Mouse (Mus musculus) erythroblast, adult 5-6 weeks (primary cell): ENCODE measurements around the gene Lipc. TPM values are rescaled to one million over a fixed set of nuclear protein-coding genes. Genes with fewer than 3 reads are reported as not detected.

Experiments used
- ATAC-seq: replicated peaks from 2 replicates; pipeline ENCODE4 v1.8.0; 2016; ENCODE audit warnings: moderate number of reproducible peaks, mild to moderate bottlenecking, moderate TSS enrichment, inconsistent platforms; ENCODE audit not compliant: poor library complexity, low FRiP score, severe bottlenecking
- total RNA-seq, 2 experiments: library from RNA; stranded (forward) in 1 of 2; stranded (reverse) in 1 of 2; fragments of 150-400 nt in 1 of 2; fragments of 200-764, 138-1000 nt in 1 of 2; gene quantifications; 2 replicates each; pipeline versions ENCODE4 v1.2.3 to v1.2.4; 2015 to 2017; ENCODE audit warnings: low replicate concordance in 2 of 2

The Lipc gene
- total RNA-seq (2015; ENCODE audit: low replicate concordance) (not detected in 2 replicates), total RNA-seq (2017; ENCODE audit: low replicate concordance) (0.28 TPM in 1 of 2 replicates, not detected in the other)

- no peak for ATAC-seq
Observed at GRCm38 (mm10) chr9:70952126-70952525, at the start of gene Lipc. Gene Lipc, minus strand, starts transcription at chr9:70952226.

- ATAC-seq: no peak
Observed at GRCm38 (mm10) chr9:70999161-70999560, 47.1 kb upstream of the Lipc start.

- ATAC-seq: no peak
Observed at GRCm38 (mm10) chr9:70998719-70999118, 46.7 kb upstream of the Lipc start.

- no peak for ATAC-seq
Observed at GRCm38 (mm10) chr9:70993326-70993725, 41.3 kb upstream of the Lipc start.

GRCm38 (mm10) chr9:70991401-70991800 lies 39.4 kb upstream of the Lipc start:
- no peak for ATAC-seq

GRCm38 (mm10) chr9:70987210-70987609 lies 35.2 kb upstream of the Lipc start:
- ATAC-seq: no peak

- no peak for ATAC-seq
Observed at GRCm38 (mm10) chr9:70982991-70983480, 31.0 kb upstream of the Lipc start.

GRCm38 (mm10) chr9:70981721-70982120 lies 29.7 kb upstream of the Lipc start:
- ATAC-seq: no peak

GRCm38 (mm10) chr9:70979641-70980040 lies 27.6 kb upstream of the Lipc start:
- ATAC-seq: no peak

- no peak for ATAC-seq
Observed at GRCm38 (mm10) chr9:70979171-70979570, 27.1 kb upstream of the Lipc start.

GRCm38 (mm10) chr9:70977392-70977791 lies 25.4 kb upstream of the Lipc start:
- ATAC-seq: no peak

GRCm38 (mm10) chr9:70975921-70976320 lies 23.9 kb upstream of the Lipc start:
- ATAC-seq: no peak

- no peak for ATAC-seq
Observed at GRCm38 (mm10) chr9:70973286-70973685, 21.3 kb upstream of the Lipc start.

GRCm38 (mm10) chr9:70969244-70969643 lies 17.2 kb upstream of the Lipc start:
- ATAC-seq: no peak

GRCm38 (mm10) chr9:70965999-70966994 lies 14.3 kb upstream of the Lipc start:
- no peak for ATAC-seq

GRCm38 (mm10) chr9:70965422-70965821 lies 13.4 kb upstream of the Lipc start:
- no peak for ATAC-seq

GRCm38 (mm10) chr9:70965011-70965410 lies 13.0 kb upstream of the Lipc start:
- no peak for ATAC-seq

GRCm38 (mm10) chr9:70963461-70963891 lies 11.4 kb upstream of the Lipc start:
- ATAC-seq: no peak

- no peak for ATAC-seq
Observed at GRCm38 (mm10) chr9:70962781-70963455, 10.9 kb upstream of the Lipc start.

- no peak for ATAC-seq
Observed at GRCm38 (mm10) chr9:70960301-70960700, 8.3 kb upstream of the Lipc start.

- no peak for ATAC-seq
Observed at GRCm38 (mm10) chr9:70959866-70960265, 7.8 kb upstream of the Lipc start.
